Mouse (Mus musculus) gastrocnemius, postnatal 4 days (tissue): ENCODE results near the gene Tut7. TPM values are rescaled to one million over a fixed set of nuclear protein-coding genes. Genes with fewer than 3 reads are reported as not detected.
"Not testable (repeated sequence)": the region's sequence is repeated elsewhere in the genome, so short reads cannot be mapped to it uniquely, and the experiment has no call there.

ENCODE experiments used
- DNase-seq, 2 experiments: peaks; one replicate each; pipeline ENCODE4 v3.0.0; 2021 to 2022; ENCODE audit warnings: low spot score in 2 of 2, mixed read lengths in 2 of 2
- long read RNA-seq, 2 experiments: library from polyadenylated mRNA; stranded (forward); transcript quantifications; one replicate each; pipeline ENCODE4 v2.0.0; 2021
- total RNA-seq, 2 experiments: library from RNA; stranded (reverse); gene quantifications; 2 replicates each; pipeline ENCODE4 v1.2.3; 2021

Tut7 gene
- 10 to 100 TPM; 53.7 to 65.8 TPM for total RNA-seq
- long read RNA-seq, experiment 1, partial matches to known transcripts = 8 of 26 reads
- long read RNA-seq, experiment 1, other reads (novel, unspliced or antisense) = 17 of 26 reads
- long read RNA-seq, experiment 2, partial matches to known transcripts = 5 of 27 reads
- long read RNA-seq, experiment 2, other reads (novel, unspliced or antisense) = 19 of 27 reads

DNA sequence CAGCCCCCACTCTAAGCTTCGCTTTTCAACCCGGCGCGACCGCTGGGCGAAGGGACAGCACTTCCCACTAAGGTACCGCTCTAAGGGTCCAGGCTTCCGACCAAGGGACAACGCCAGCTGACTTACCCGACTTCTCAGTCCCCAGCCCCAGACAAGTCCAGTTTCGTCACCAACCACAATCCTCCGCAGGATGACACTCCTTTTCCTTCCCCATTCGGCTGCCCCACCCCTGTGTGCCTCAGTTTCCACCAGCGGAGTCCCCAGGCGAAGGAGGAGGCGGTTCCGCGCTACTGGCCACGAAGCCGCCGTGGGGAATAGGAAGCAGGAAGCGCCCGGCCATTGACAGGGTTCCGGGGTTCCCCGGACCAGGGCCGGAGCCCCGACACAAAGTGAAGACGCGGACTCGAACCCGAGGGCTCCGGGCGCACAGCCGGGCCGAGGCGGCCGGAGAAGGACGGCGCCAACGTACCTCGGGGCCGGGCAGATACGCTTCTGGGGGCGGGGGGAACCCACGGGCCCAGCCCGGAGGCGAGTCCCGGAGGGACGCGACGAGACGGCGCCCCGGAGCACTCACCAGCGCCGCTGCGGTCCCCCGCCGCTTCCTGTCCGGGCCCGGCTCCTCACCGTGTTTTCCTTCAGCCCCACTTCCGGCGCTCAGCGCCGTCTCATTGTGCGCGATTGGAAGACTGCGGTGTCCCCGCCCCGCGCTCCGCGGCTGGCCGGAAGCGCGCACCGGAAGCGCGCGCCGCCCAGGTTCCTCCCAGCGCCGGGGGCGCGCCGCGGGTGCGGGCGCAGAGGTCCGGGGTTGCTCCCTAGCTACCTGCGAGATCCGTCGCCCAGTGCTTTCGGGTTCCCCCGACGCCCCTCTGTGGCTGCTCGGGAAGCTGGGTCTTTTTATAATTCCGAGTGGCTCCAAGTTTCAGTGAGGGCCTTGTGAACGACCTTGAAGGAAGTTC lies at the start of gene Tut7:
Tut7 (minus strand) TSS at position 641 of the 956 bp plus-strand sequence.
- DNase-seq = peak; percentile 83 to 95

DNA sequence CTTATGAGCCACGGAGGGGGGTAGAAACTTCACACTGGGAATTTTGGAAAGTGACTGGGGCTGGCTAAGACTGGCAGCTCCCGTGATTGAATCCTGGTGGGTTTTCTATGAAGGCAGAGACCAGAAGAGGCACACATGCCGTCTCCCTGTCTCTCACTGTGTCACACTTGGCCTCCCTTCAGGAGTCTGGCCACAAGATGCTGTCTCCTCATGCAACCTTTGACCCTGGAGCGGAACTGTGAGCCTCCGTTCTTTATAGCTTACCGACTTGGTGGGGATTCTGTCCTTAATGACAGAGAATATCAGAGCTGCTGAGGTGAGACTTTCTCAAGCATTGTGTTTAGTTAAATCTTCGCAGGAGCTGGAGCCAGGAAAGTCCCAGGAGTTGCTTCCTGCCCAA lies 49.5 kb upstream of the Tut7 start:
- no peak for DNase-seq

DNA sequence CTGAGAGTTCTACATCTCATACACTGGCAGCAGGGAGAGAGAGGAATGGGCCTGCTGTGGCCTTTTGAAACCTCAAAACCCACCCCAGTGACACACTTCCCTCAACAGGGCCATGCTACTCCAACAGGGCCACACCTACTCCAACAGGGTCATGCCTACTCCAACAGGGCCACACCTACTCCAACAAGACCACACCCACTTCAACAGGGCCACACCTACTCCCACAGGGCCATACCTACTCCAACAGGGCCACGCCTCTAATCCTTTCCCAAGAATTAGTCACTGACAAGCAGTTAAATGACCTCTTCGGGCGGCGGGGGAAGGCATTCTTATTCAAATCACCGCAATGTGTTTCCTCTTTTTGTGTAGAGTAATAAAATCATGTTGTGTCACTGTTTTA lies 47.1 kb upstream of the Tut7 start:
- no peak for DNase-seq

DNA sequence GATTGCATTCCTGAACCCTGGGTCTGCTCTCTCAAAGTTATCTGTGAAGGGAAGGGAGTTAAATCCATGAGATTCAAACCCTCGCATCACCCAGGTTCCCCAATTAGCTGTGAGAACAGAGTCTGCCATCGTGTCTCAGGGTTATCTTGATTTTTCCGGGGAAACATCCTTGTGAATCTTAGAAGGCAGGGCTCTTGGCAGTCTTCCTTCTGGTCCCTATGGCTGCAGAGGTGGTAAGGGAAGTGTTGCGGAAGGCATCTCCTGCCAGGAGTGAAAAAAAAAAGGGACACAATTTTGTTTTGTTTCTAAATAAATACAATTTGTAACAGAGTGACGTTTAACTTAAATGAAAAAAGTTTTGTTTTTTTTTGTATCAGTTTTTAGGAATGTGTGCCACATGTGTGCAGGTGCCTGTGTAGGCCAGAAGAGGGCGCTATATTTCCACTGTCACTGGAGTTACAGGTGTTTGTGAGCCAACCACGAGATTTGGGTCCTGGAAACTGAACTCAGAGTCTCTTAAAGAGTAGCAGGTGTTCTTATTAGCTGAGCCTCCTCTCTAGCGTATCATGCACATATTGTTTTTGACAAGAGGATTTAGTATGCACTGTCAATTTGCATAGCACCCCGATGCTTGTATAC lies 45.2 kb upstream of the Tut7 start:
- DNase-seq = no peak

DNA sequence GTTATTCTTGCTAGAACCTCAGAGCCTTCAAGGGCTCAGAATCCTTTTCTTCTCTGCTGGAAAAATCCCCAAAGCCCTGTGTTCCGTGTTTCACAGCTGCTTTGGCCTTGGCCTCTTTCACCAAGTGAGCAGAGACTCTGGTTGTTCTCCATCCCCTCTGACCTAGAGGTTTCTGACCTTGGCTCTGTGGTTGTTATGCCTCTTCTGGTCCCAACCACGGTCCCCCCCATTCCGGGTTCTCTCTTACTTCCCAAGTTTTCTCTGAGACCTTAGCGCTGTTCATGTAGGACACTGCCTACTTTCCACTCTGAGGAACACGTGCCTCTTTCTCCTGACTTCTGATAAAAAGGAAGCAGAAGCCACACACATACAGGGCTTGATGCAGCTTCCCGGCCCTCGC lies 44.2 kb upstream of the Tut7 start:
- no peak for DNase-seq

DNA sequence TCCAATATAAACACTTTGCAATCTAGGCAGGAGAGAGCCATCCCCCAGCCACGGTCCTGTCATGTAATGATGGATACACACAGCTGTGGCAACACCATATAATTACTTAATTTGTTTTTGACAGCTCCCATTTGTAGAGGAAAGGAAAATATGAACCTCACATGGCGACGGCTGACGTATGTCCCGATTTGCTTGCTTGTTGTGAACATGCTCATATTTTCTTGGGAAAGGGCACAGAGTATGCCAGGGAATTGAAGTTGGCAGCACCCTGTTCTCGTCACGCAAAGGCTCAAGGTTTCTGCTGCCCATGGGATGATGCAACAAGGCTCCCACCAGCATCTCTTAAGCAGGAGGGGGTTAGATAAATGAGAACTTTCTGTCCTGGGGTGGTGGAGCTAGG lies 36.6 kb upstream of the Tut7 start:
- DNase-seq = no peak

DNA sequence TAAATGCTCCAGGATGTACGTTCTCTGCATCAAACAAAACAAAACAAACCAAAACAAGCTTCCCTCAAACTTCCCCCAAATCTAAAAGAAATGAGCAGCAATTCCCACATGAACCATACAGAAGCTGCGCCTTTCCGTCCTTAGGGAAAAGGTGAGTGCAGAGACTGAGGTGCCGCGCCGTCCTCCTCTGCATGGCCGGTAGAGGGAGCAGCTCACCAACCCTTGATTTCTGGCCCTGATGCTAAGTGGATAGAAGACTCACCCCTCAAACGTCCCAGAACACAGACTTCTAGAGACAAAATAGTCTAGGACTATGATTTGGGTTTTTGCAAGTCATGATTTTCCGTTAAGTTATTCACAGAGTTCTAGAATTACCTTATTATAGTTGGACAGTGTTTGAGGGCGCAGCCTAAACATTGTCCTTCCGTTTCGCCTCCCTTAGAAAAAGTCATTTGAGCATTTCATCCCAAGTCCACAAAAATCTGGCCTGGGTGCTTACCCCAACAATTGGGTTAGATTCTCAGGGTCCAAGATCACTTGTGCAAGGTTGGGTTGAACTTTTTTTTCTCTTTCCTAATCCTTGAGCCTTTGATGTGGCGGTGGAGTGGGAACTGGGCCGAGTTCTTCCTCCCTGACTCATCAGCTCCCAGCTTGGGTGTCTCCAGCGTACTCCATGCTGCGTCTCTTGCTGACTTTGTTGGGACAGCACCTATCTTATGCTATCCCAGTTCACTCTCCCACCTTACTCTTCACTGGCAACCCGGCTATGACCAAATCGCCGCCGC lies 33.5 kb upstream of the Tut7 start:
- peak; percentile 51 to 66 for DNase-seq

DNA sequence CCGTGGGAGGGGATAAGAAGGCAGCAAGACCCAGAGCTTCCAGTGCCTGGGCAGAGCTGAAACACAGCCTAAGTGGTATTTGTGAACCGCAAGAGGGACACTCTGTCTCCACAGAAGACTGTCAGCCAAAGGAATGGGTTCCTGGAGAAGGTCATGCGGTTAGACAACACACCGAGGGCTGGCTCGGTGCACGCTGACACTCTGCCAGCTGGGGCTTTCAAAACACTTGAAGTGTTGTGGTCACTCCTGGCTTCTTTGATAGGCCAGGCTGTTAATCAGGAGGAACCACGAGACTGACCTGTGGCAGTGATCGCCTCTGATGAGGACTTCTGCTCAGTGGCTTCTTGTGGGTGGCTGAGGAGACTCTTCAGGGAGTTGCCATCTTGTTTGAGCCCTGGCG lies 30.5 kb upstream of the Tut7 start:
- DNase-seq = no peak

DNA sequence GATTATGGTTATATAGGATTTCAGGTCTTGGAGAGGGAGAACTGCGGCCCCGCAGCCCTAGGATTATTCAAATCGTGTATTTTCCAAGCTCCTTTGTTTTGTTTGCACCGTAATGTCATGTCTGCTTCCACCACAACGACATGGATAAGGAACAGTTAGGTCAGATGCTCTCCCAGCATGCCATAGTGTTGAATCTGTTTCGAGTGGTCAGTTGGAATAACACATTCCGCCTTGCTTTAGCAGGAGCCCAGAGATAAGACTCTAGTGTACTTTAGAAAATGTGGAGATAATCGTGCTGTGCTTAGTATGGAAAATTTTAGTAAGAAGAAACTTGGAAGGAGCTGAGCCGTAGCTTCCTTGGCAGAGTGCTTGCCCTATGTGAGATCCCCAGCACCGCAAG lies 27.4 kb upstream of the Tut7 start:
- DNase-seq = no peak

DNA sequence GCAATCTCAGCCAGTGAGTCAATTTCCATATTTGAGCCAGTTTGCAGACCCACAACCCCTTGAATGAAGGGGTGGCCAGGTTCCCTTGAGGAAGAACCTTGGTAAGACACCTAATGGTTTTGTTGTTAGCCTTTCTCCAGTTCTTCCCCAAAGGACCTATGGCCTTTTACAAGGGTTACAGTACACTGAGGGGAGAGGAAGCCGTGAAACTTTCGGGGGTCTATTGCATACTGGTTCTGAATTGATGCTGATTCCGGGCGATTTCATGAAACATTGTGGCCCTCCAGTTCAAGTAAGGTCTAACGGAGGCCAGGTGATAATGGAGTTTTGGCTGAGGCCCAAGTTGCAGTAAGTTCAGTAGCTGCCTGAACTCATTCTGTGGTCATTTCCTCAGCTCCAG lies 21.7 kb upstream of the Tut7 start:
- DNase-seq = no peak

DNA sequence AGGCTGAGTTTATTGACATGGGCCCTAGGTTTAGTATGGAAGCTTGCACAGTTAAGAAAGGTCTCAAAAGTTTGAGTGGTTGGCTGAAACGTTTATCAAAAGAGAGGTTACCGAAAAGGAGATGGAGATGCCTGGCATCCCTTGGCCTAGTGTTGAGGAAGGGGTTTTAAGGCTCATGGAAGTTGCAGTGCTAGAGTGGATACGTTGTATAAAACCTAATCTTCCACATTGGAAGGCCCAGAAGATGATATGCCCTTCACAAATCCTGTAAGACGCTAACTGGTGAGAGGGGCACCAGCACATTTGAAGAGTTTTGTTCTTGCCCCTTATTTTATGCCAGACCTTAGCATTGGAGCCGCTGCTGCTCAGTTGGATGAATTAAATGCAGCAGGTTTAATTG lies 21.0 kb upstream of the Tut7 start:
- no peak for DNase-seq

DNA sequence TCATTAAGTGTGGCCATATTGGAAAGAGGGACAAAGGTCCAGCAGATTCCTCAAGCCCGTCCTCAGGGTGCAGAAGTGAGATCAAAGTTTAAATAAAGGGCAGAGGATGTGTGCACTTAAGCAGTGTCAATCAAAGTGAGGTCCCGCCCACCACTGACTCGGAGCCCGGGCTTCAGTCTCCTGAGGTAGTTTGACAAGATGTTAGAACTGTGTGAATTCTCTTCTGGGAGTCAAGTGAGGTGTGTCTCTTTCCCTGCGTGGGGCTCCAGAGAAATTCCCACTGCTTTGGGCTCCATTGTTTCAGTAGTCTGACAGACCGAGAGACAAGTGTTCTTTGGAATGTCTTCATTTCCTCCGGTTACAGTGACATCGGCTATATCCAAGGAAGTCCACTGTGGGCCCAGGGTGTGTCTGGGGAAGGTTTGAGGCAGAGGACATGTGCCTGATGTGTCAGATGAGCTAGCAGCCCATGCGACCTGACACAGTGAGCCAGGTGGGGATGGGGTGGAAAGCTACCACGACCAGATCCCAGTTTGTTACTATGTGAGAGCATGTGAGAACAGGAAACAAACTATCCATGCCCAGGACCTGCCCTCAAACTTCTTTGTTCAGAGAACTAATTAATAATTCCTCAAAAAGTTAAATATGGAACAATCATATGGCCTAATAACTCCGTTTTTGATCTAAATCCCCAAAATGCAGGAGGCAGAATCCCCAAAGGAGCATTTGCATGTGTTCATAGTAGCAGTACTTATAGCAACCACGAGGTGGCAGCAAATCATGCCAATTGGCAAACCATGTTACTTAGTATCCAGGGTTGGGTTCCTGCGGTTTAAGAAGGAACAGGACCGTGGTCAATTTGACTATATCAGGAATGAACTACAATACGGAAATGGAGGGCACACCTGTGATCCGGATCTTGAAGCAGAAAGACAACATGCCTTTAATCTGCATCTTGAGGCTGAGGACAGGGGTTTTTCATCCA lies 19.6 kb upstream of the Tut7 start:
- DNase-seq = peak; percentile 62 to 85

DNA sequence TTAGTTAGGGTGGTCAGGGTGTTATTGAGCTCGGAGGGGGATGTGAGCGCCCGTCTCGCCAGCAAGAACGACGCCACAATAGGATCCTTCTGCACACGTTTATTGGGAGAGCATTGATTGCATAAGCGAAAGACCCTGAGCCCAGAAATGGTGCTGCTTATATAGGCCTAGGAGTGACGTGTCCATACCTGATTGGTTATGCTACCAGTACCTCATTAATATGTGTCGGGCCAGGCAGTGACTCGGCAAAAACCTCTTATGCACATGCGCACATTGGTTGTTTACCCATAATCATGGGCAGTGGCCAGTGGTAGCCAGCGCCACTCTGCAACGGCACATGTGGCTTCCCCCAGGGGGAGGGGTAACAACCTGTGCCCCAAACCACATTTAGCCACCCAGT lies 18.8 kb upstream of the Tut7 start:
- DNase-seq = not testable (repeated sequence)

DNA sequence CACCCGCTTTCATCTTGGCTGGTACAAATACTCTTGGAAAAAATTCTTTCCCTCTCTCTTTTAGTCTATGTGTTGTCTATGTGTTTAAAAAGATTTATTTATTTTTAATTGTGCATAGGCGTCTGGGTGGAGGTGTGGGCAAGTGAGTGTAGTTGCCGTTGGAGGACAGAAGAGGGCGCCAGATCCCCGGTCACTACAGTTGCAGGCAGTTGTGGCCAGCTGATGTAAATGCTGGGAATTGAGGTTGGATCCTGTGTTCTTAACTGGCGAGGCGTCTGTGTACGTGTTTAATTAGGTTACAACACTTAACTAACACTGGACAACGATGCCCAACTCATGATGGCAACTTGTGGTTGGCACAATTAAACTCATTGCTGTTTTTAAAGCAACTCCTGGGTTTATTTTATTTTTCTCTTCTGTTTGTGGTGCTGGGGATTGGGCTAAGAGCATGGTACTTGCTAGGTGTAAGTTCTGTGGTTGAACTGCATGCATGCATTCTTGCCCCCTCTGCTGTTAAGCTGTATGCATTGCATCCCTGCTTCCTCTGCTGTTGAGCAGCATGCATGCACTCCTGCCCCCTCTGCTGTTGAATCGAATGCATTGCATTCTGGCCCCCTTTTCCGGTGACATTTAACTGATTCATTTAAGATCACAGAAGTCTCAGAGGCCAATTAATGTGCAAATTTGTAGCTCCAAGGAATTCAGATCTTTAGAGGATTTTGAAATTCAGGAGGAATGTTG lies 17.7 kb upstream of the Tut7 start:
- peak; percentile 53 to 79 for DNase-seq

DNA sequence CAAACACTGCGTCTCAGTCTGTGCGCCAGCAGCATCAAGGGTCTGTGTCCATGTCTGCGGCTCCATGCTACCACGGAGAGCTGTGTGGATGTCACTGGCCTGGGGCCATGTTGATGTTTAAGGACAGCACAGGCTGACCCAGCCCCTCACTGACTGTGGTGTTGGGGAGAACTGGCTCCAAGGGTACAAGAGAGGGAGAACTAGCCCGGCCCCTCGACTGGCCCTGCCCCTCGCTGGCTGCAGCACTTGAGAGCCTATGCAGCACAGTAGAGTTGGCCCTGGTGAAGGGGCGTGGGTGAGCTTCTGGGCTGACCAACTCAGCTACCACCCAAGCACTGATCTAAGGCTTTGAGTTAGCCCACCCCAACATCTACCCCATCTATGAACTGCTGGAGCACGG lies 16.4 kb upstream of the Tut7 start:
- no peak for DNase-seq

DNA sequence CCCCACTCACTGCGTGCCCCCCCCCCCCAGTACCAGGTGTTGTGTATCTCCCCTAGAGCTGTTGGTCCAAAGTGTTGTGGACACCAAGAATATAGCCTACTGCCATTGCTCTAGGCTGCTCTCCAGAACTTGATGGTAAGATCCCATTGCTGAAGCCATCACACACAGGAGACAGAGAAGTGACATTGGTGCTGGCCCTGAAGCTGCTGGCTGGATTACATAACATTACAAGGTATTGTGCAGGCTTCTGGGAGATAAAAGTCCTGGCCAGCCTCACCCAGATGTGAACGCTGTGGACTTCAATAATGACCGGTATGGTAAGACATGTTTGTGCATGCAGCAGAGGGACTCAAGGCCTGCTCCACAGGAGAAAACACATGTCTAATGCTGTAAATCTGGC lies 15.5 kb upstream of the Tut7 start:
- DNase-seq = no peak

DNA sequence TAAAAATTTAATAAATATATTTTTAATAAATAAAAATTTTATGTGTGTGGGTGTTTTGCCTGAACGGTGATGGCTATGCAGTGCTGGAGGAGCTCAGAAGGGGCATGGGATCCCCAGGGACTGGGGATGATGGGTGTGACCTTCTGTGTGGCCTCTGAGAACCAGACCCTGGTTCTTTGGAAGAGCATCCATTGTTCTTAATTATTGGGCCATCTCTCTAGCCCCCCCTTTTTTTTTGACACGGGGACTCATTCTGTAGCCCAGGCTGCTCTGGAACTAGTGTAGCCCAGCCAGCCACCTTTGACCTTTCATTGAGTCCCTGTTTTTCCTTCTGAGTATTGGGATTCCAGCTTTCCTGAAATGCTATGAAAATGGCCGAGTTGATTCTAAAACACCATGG lies 13.9 kb upstream of the Tut7 start:
- DNase-seq = no peak

DNA sequence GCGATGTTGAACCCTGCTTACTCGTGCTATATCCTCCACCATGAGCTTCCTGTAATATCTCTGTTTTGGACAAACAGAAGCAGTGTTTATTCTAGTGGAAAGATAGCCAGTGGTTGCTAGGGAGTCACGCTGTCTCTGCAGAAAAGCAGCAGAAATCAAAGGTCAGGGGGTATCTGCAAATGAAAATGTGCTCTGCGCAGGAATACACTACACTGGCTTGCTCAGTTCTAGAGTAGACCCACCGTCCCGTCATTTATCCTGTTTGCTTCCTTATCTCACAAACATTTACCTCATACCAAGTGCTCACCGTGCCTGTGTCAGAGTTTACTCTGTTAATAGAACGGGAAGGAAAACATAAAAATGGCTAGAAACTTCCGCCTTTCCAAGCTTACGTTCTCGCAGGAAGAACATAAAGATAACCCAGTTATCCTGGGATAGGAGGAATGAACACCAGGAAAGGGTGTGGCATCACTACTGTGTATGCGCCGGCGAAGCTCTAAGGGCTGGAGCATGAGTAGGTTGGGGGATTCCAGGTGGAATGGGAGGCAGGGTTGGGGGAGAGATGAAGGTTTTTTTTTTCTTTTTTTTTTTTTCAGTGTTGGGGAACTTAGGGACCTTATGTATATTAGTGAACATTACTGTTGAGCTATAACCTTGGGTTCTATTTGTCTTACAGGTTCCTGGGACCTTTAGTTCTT lies 13.3 kb upstream of the Tut7 start:
- no peak for DNase-seq
